Mouse (Mus musculus) right cerebral cortex, adult 18-20 months (tissue): Measurements from ENCODE around the gene Gm10486.
"Not testable (repeated sequence)": the region's sequence is repeated elsewhere in the genome, so short reads cannot be mapped to it uniquely, and the experiment has no call there.

Experiments used
- DNase-seq: peaks from one replicate; pipeline ENCODE4 v3.0.0; 2022; ENCODE audit warnings: mixed read lengths

The Gm10486 gene

DNA sequence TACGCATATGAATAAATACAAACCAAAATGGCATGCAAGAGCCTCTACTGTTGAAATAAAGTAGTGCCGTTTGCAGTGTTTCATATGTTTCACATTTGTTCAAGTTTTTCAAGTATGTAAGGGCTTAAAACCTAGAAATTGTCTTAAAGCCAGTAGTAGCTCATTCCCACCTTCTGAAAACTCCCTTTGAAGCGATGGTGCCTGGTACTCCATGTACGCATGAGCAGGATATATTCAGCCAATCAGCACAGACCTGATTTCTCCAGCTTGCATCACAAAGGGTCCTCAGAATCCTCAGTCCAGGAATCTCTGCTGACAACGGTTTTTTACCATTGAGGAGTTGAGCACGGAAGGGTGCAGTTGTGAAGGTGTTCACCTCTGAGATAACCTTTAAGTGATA lies at the start of gene Gm10486:
Gm10486 (plus strand) TSS at position 301 of the 400 bp plus-strand sequence.
- not testable (repeated sequence) for DNase-seq
